In the genomic region with DNA sequence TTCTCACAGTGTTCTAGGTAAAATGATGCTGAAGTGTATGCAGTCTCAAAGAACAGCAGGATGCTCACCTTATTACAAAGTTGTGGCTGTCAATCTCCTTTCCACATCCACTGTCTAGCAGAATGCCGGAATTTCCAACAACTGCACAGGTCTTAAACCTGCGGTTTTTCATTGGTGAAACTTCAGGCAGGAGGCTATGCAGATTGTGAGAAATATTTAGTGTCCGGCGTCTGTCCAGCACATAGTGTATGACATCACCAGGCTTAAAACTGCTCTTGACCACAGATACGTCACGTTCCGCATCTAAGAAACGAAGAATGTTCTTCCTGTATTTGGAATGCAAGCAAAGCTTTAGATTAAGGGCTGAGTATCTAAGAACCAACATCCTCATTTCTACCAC, we compare ENCODE assay signal across 15 mouse cellular contexts.
"Had no signal": no experiment of that assay in that cellular context is flagged by ENCODE, and none has a peak within 500 bp of the region (broad histone marks: within the 10 kb centered on the region; RNA-seq: fewer than 3 reads in every experiment).

No protein-coding gene starts in this region.

- H3K36me3 ChIP-seq: stomach, embryonic 15.5 days had no signal

- H3K9ac ChIP-seq: neural tube, embryonic 15.5 days; stomach, embryonic 15.5 days had no signal

- H3K27ac ChIP-seq: neural tube, embryonic 15.5 days; stomach, embryonic 15.5 days; stomach, postnatal 0 days had no signal

- H3K4me3 ChIP-seq: neural tube, embryonic 15.5 days; stomach, embryonic 15.5 days had no signal

- DNase-seq: retina, postnatal 1 day; right cerebral cortex, adult 18-20 months; right cerebral cortex, postnatal 14 days; right cerebral cortex, postnatal 25 days; right cerebral cortex, postnatal 4 days; spleen, adult 18-20 months; thymus, adult 18-20 months; thymus, adult 2 months; thymus, postnatal 14 days; thymus, postnatal 25 days; thymus, postnatal 36 days; thymus, postnatal 4 days had no signal

- H3K4me2 ChIP-seq: neural tube, embryonic 15.5 days; stomach, embryonic 15.5 days had no signal

- H3K4me1 ChIP-seq: neural tube, embryonic 15.5 days; stomach, embryonic 15.5 days had no signal

- H3K27me3 ChIP-seq: neural tube, embryonic 15.5 days; stomach, embryonic 15.5 days had no signal

- H3K9me3 ChIP-seq: neural tube, embryonic 15.5 days; stomach, embryonic 15.5 days had no signal
